Mouse (Mus musculus) thymus, postnatal 4 days (tissue): ENCODE data around the gene Lpin2.

Experiments
- DNase-seq: peaks from one replicate; pipeline ENCODE4 v3.0.0; 2021

Lpin2 gene

GRCm38 (mm10) chr17:71182211-71182721, at the start of gene Lpin2:
Gene Lpin2 (plus strand): TSS chr17:71182560.
- DNase-seq, result peak; percentile 62

GRCm38 (mm10) chr17:71132856-71133439, 49.4 kb upstream of the Lpin2 start:
- DNase-seq, result no peak

GRCm38 (mm10) chr17:71134441-71134955, 47.9 kb upstream of the Lpin2 start:
- no peak for DNase-seq

- no peak for DNase-seq
Observed at GRCm38 (mm10) chr17:71135108-71135507, 47.3 kb upstream of the Lpin2 start.

- no peak for DNase-seq
Observed at GRCm38 (mm10) chr17:71135866-71136265, 46.5 kb upstream of the Lpin2 start.

- DNase-seq, result no peak
Observed at GRCm38 (mm10) chr17:71136384-71137333, 45.7 kb upstream of the Lpin2 start.

- no peak for DNase-seq
Observed at GRCm38 (mm10) chr17:71137334-71137721, 45.0 kb upstream of the Lpin2 start.

GRCm38 (mm10) chr17:71142068-71142467, 40.3 kb upstream of the Lpin2 start:
- DNase-seq, result no peak

- DNase-seq, result no peak
Observed at GRCm38 (mm10) chr17:71143155-71143554, 39.2 kb upstream of the Lpin2 start.

GRCm38 (mm10) chr17:71144322-71145116, 37.8 kb upstream of the Lpin2 start:
- no peak for DNase-seq

- DNase-seq, result no peak
Observed at GRCm38 (mm10) chr17:71145248-71145961, 37.0 kb upstream of the Lpin2 start.

- no peak for DNase-seq
Observed at GRCm38 (mm10) chr17:71153356-71153755, 29.0 kb upstream of the Lpin2 start.

- DNase-seq, result no peak
Observed at GRCm38 (mm10) chr17:71155271-71155670, 27.1 kb upstream of the Lpin2 start.

- DNase-seq, result no peak
Observed at GRCm38 (mm10) chr17:71159152-71159567, 23.2 kb upstream of the Lpin2 start.

- DNase-seq, result no peak
Observed at GRCm38 (mm10) chr17:71159720-71160119, 22.6 kb upstream of the Lpin2 start.

GRCm38 (mm10) chr17:71160244-71160995, 21.9 kb upstream of the Lpin2 start:
- DNase-seq, result no peak

GRCm38 (mm10) chr17:71164991-71165390, 17.4 kb upstream of the Lpin2 start:
- DNase-seq, result no peak

GRCm38 (mm10) chr17:71168205-71168815, 14.1 kb upstream of the Lpin2 start:
- no peak for DNase-seq

GRCm38 (mm10) chr17:71168846-71169245, 13.5 kb upstream of the Lpin2 start:
- DNase-seq, result no peak

- no peak for DNase-seq
Observed at GRCm38 (mm10) chr17:71169639-71170038, 12.7 kb upstream of the Lpin2 start.

- no peak for DNase-seq
Observed at GRCm38 (mm10) chr17:71171161-71171560, 11.2 kb upstream of the Lpin2 start.
